Mouse (Mus musculus) megakaryocyte-erythroid progenitor cell, adult 5 weeks (primary cell): ENCODE measurements around the gene Tas2r118. TPM values are rescaled to one million over a fixed set of nuclear protein-coding genes. Genes with fewer than 3 reads are reported as not detected.

Source experiments
- polyA plus RNA-seq: library from polyadenylated mRNA; stranded (reverse); fragments of >175 nt; gene quantifications from 2 replicates; pipeline ENCODE4 v1.2.3, GENCODE M21; 2012

Gene Tas2r118
- polyA plus RNA-seq: not detected in 2 replicates

DNA sequence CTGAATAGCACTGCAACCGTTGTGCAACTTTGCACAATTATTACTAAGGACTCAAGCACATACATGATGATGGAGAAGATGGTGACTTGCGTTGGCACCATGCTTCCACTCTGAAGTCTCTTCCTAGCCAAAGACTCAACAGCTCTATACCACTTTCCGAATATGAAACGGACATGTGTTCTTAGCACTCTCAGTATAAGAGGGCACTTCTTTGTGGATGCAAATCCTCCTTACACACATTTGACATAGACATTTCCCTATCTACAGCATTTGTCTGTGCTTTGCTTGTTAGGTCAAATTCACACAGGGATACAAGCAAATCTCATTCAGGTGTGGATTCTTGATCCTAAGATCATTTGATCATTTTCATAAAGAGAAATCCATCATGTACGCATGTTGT is at the start of gene Tas2r118:
TSS of gene Tas2r118 (minus strand) at position 101 of the 400 bp plus-strand sequence.

Other genes with a start within 250 kb of the Tas2r118 start
- gene Cadps2, start 130.6 kb downstream of the Tas2r118 start, polyA plus RNA-seq: 0.38 and 0.94 TPM in 2 replicates
- not detected in 2 replicates for gene Slc13a1, start 198.0 kb upstream of the Tas2r118 start, polyA plus RNA-seq